Mouse (Mus musculus): ENCODE data around the gene Yy1.

Yy1 gene

GRCm38 (mm10) chr12:108785161-108785560 lies 7.6 kb upstream of the Yy1 start:
- Histone ChIP-seq H3K27me3 (ENCODE audit: insufficient read depth, low read length) (no peaks in the 10 kb centered on the region), H3K9me3 (ENCODE audit: low read length) (no peaks in the 10 kb centered on the region), H3K4me3 (replicated peaks; ENCODE audit: low read length) (no peak overlapping the region), H3K36me3 (ENCODE audit: insufficient read depth, low read length) (peaks cover 13% of the 10 kb centered on the region; the same call in 1 of the 2 replicates), H3K4me1 (replicated peaks; ENCODE audit: low read depth, low read length) (peaks cover 15% of the 10 kb centered on the region)
- TF ChIP-seq NANOG (IDR thresholded peaks at IDR 0.05; ENCODE audit: borderline replicate concordance, low read length) = no peak
- no peak for TF ChIP-seq CTCF (conservative IDR thresholded peaks at IDR 0.05; ENCODE audit: low read length)
- TF ChIP-seq POU5F1 (IDR thresholded peaks at IDR 0.05; ENCODE audit: borderline replicate concordance, low read length) = no peak

- Histone ChIP-seq H3K4me1 (replicated peaks; ENCODE audit: low read depth, low read length) (peaks cover 27% of the 10 kb centered on the region), H3K36me3 (ENCODE audit: insufficient read depth, low read length) (peaks cover 10% of the 10 kb centered on the region; the same call in 1 of the 2 replicates), H3K27me3 (ENCODE audit: insufficient read depth, low read length) (no peaks in the 10 kb centered on the region), H3K9me3 (ENCODE audit: low read length) (no peaks in the 10 kb centered on the region), H3K4me3 (replicated peaks; ENCODE audit: low read length) (no peak overlapping the region)
- TF ChIP-seq CTCF (conservative IDR thresholded peaks at IDR 0.05; ENCODE audit: low read length) (no peak), POU5F1 (IDR thresholded peaks at IDR 0.05; ENCODE audit: borderline replicate concordance, low read length) (no peak), NANOG (IDR thresholded peaks at IDR 0.05; ENCODE audit: borderline replicate concordance, low read length) (no peak)
These were observed 5.4 kb upstream of the Yy1 start for GRCm38 (mm10) chr12:108787329-108787728.

DNA sequence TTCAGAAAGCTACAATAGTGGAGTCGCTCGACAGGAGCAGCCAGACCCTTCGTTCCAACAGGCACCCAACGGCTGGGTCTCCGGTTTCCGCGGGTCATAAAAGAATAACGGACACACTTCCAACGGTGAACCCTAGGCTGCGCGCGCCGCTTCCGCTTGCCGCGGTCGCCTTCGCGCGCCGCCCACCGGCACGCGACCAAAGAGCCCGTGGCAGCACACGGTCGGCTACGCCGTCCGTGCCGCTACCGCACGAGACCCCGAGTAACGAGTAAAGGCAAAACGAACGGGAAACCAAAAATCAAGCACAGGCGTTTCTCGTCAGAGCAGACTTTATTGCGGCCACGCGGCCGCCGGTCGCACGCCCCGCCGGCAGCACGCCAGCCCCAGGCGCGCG lies 624 bp upstream of the Yy1 start:
- H3K27me3 ChIP-seq (ENCODE audit: insufficient read depth, low read length) = no peaks in the 10 kb centered on the region
- H3K36me3 ChIP-seq (ENCODE audit: insufficient read depth, low read length) = peaks cover 23% of the 10 kb centered on the region
- peak overlapping the region; percentile 94 for H3K4me3 ChIP-seq (replicated peaks; ENCODE audit: low read length)
- H3K9me3 ChIP-seq (ENCODE audit: low read length) = no peaks in the 10 kb centered on the region
- H3K4me1 ChIP-seq (replicated peaks; ENCODE audit: low read depth, low read length) = peaks cover 49% of the 10 kb centered on the region
- no peak for TF ChIP-seq CTCF (conservative IDR thresholded peaks at IDR 0.05; ENCODE audit: low read length)
- no peak for TF ChIP-seq POU5F1 (IDR thresholded peaks at IDR 0.05; ENCODE audit: borderline replicate concordance, low read length)
- no peak for TF ChIP-seq NANOG (IDR thresholded peaks at IDR 0.05; ENCODE audit: borderline replicate concordance, low read length)

DNA sequence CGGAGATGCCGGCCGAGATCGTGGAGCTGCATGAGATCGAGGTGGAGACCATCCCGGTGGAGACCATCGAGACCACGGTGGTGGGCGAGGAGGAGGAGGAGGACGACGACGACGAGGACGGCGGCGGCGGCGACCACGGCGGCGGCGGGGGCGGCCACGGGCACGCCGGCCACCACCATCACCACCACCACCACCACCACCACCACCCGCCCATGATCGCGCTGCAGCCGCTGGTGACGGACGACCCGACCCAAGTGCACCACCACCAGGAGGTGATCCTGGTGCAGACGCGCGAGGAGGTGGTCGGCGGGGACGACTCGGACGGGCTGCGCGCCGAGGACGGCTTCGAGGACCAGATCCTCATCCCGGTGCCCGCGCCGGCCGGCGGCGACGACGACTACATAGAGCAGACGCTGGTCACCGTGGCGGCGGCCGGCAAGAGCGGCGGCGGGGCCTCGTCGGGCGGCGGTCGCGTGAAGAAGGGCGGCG lies 724 bp downstream of the Yy1 start:
- no peak for TF ChIP-seq CTCF (conservative IDR thresholded peaks at IDR 0.05; ENCODE audit: low read length)
- no peak for TF ChIP-seq NANOG (IDR thresholded peaks at IDR 0.05; ENCODE audit: borderline replicate concordance, low read length)
- TF ChIP-seq POU5F1 (IDR thresholded peaks at IDR 0.05; ENCODE audit: borderline replicate concordance, low read length) = no peak
- H3K4me1 ChIP-seq (replicated peaks; ENCODE audit: low read depth, low read length) = peaks cover 57% of the 10 kb centered on the region

DNA sequence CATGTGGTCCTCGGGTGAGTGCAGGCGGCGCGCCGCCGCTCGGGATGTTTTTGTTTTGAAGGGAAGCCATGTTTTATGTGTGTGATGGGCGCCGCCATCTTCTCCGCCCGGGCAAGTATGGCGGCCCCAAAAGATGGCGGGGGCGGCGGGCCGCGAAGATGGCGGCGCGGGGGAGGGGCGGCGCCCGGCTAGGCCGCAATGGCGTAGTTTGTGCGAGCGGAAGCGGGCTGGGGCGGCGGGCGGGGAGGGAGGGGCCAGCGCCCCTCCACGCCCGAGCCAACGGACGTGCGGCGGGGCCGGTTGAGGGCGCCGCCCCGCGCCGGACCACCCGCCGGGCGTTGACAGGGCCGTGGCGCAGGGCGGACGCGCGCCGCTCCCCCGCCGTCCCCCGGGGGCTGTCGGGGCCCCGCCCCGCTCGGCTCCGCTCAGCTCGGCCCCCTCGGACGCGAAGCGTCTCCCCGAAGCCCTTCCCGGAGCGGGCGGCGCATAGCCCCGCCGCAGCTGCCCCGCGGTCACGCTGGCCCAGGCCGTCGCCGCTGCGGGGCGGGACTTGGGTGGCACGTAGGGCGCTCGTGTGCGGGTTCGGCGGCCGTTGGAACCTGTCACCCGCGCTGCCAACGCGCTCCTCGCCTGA lies 1.4 kb downstream of the Yy1 start:
- Histone ChIP-seq H3K4me3 (replicated peaks; ENCODE audit: low read length) (peak overlapping the region; percentile 94), H3K9me3 (ENCODE audit: low read length) (no peaks in the 10 kb centered on the region), H3K27me3 (ENCODE audit: insufficient read depth, low read length) (no peaks in the 10 kb centered on the region), H3K4me1 (replicated peaks; ENCODE audit: low read depth, low read length) (peaks cover 64% of the 10 kb centered on the region), H3K36me3 (ENCODE audit: insufficient read depth, low read length) (peaks cover 35% of the 10 kb centered on the region)
- TF ChIP-seq POU5F1 (IDR thresholded peaks at IDR 0.05; ENCODE audit: borderline replicate concordance, low read length) (no peak), CTCF (conservative IDR thresholded peaks at IDR 0.05; ENCODE audit: low read length) (no peak), NANOG (IDR thresholded peaks at IDR 0.05; ENCODE audit: borderline replicate concordance, low read length) (no peak)

More for the DNA sequence above, 724 bp downstream of the Yy1 start:
- Histone ChIP-seq H3K9me3 (ENCODE audit: low read length) (no peaks in the 10 kb centered on the region), H3K4me3 (replicated peaks; ENCODE audit: low read length) (peak overlapping the region; percentile 94), H3K36me3 (ENCODE audit: insufficient read depth, low read length) (peaks cover 28% of the 10 kb centered on the region), H3K27me3 (ENCODE audit: insufficient read depth, low read length) (no peaks in the 10 kb centered on the region)

DNA sequence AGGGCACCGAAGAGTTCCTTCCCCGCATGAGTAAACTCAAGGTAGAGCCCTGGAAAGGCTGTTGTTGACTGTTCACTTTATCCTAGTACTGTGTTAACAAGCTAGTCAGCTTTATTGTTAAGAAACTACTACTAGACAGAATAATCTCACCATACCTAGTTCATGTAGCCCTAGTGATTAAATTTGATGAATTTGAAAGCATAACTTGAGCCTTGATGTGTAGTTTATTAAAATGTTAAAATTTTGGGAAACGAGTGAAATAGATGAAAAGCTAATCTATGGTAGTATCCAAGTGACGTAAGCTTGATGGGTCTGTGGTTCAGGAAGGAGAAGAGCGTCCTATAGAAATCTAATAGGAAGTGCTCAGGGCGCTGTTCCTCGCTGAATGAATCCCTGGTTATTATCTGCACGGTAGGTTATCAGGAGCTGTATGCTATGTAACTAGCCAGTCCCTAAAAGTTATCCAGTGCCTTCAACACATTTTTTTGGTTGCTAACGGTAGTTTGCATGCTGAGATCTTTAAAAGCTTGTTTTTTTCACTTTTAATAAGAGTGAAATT lies 2.3 kb downstream of the Yy1 start:
- Histone ChIP-seq H3K4me3 (replicated peaks; ENCODE audit: low read length) (peak overlapping the region; percentile 94), H3K9me3 (ENCODE audit: low read length) (no peaks in the 10 kb centered on the region), H3K4me1 (replicated peaks; ENCODE audit: low read depth, low read length) (peaks cover 70% of the 10 kb centered on the region), H3K36me3 (ENCODE audit: insufficient read depth, low read length) (peaks cover 40% of the 10 kb centered on the region), H3K27me3 (ENCODE audit: insufficient read depth, low read length) (no peaks in the 10 kb centered on the region)
- TF ChIP-seq POU5F1 (IDR thresholded peaks at IDR 0.05; ENCODE audit: borderline replicate concordance, low read length) = no peak
- TF ChIP-seq NANOG (IDR thresholded peaks at IDR 0.05; ENCODE audit: borderline replicate concordance, low read length) = no peak
- no peak for TF ChIP-seq CTCF (conservative IDR thresholded peaks at IDR 0.05; ENCODE audit: low read length)

- TF ChIP-seq NANOG (IDR thresholded peaks at IDR 0.05; ENCODE audit: borderline replicate concordance, low read length) (no peak), POU5F1 (IDR thresholded peaks at IDR 0.05; ENCODE audit: borderline replicate concordance, low read length) (no peak), CTCF (conservative IDR thresholded peaks at IDR 0.05; ENCODE audit: low read length) (no peak)
- no peaks in the 10 kb centered on the region for H3K9me3 ChIP-seq (ENCODE audit: low read length)
- H3K36me3 ChIP-seq (ENCODE audit: insufficient read depth, low read length) = peaks cover 78% of the 10 kb centered on the region
These were observed 8.8 kb downstream of the Yy1 start for GRCm38 (mm10) chr12:108801613-108802012.

DNA sequence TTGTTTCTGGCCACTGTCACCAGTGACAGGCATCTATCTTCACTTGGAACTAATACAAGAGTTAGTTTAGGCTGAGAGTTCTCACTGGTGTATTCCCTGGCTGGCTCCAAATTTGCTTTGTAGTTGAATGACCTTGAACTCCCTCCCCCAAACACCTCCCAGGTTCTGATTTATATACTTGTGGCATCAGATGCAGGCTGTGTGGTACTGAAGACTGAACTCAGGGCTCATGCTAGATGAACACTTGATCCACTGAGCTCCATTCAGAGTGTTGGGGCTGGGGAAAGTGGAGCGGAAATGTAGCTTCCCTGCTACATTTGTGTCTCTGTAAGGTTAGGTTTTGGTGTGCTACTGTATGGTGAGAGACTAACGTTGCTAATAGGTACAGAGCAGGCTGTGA lies 11.6 kb downstream of the Yy1 start:
- Histone ChIP-seq H3K27me3 (ENCODE audit: insufficient read depth, low read length) (no peaks in the 10 kb centered on the region), H3K36me3 (ENCODE audit: insufficient read depth, low read length) (peaks cover 87% of the 10 kb centered on the region), H3K4me3 (replicated peaks; ENCODE audit: low read length) (no peak overlapping the region), H3K4me1 (replicated peaks; ENCODE audit: low read depth, low read length) (peaks cover 92% of the 10 kb centered on the region), H3K9me3 (ENCODE audit: low read length) (no peaks in the 10 kb centered on the region)
- no peak for TF ChIP-seq NANOG (IDR thresholded peaks at IDR 0.05; ENCODE audit: borderline replicate concordance, low read length)

More at GRCm38 (mm10) chr12:108801613-108802012, 8.8 kb downstream of the Yy1 start:
- Histone ChIP-seq H3K4me3 (replicated peaks; ENCODE audit: low read length) (no peak overlapping the region), H3K4me1 (replicated peaks; ENCODE audit: low read depth, low read length) (peaks cover 97% of the 10 kb centered on the region), H3K27me3 (ENCODE audit: insufficient read depth, low read length) (no peaks in the 10 kb centered on the region)
